Mouse (Mus musculus): ENCODE results near the gene Gm28051. TPM values are rescaled to one million over a fixed set of nuclear protein-coding genes. Genes with fewer than 3 reads are reported as not detected.

Gm28051 gene
- polyA plus RNA-seq, 1 experiment from 2014 or later = not detected

- H3K9ac ChIP-seq (replicated peaks; ENCODE audit: low read length) = peak overlapping the region; percentile 76
- peaks cover 4% of the 10 kb centered on the region; the same call in 1 of the 2 replicates for H3K4me1 ChIP-seq (ENCODE audit: control insufficient read depth, insufficient read depth, low read length)
- WGBS = 3% methylated on average over 17 of the region's 17 CpGs
- H3K36me3 ChIP-seq (replicated peaks; ENCODE audit: control insufficient read depth, insufficient read depth, low read depth, low read length) = no peaks in the 10 kb centered on the region
- H3K9me3 ChIP-seq (replicated peaks; ENCODE audit: control insufficient read depth, low read length) = no peaks in the 10 kb centered on the region
- peak overlapping the region; percentile 95 for H3K4me2 ChIP-seq (ENCODE audit: low read depth, low read length)
- no peak overlapping the region for H3K27ac ChIP-seq (replicated peaks; ENCODE audit: low read depth, low read length)
- DNase-seq (ENCODE audit: low spot score) (peak; percentile 34), ATAC-seq (replicated peaks; ENCODE audit: insufficient number of reproducible peaks, low FRiP score, low TSS enrichment, low read depth) (no peak)
- no peaks in the 10 kb centered on the region for H3K27me3 ChIP-seq (ENCODE audit: control insufficient read depth, insufficient read depth, low read length)
- peak overlapping the region; percentile 81 for H3K4me3 ChIP-seq (ENCODE audit: low read depth, low read length)
Observed at GRCm38 (mm10) chr12:102703921-102704408, 53.6 kb downstream of the Gm28051 start.

- H3K9ac ChIP-seq (replicated peaks; ENCODE audit: low read length) = no peak overlapping the region
- H3K27ac ChIP-seq (replicated peaks; ENCODE audit: low read depth, low read length) = no peak overlapping the region
- H3K4me2 ChIP-seq (ENCODE audit: low read depth, low read length) = peak overlapping the region; percentile 95
- no peaks in the 10 kb centered on the region for H3K27me3 ChIP-seq (ENCODE audit: control insufficient read depth, insufficient read depth, low read length)
- H3K9me3 ChIP-seq (replicated peaks; ENCODE audit: control insufficient read depth, low read length) = no peaks in the 10 kb centered on the region
- H3K36me3 ChIP-seq (replicated peaks; ENCODE audit: control insufficient read depth, insufficient read depth, low read depth, low read length) = no peaks in the 10 kb centered on the region
- peak overlapping the region; percentile 14 for H3K4me3 ChIP-seq (ENCODE audit: low read depth, low read length)
- peaks cover 7% of the 10 kb centered on the region; the same call in 1 of the 2 replicates for H3K4me1 ChIP-seq (ENCODE audit: control insufficient read depth, insufficient read depth, low read length)
- DNase-seq (ENCODE audit: low spot score) (no peak), ATAC-seq (replicated peaks; ENCODE audit: insufficient number of reproducible peaks, low FRiP score, low TSS enrichment, low read depth) (no peak)
- 36% methylated on average over 6 of the region's 6 CpGs for WGBS
Observed at GRCm38 (mm10) chr12:102703441-102703840, 54.1 kb downstream of the Gm28051 start.

- Histone ChIP-seq H3K27ac (replicated peaks; ENCODE audit: low read depth, low read length) (no peak overlapping the region), H3K4me3 (ENCODE audit: low read depth, low read length) (no peak overlapping the region; the same call in 1 of the 2 replicates)
Observed at GRCm38 (mm10) chr12:102703111-102703412, 54.5 kb downstream of the Gm28051 start.

GRCm38 (mm10) chr12:102702356-102703110 is 55.0 kb downstream of the Gm28051 start:
- ATAC-seq (replicated peaks; ENCODE audit: insufficient number of reproducible peaks, low FRiP score, low TSS enrichment, low read depth) (no peak), DNase-seq (ENCODE audit: low spot score) (peak; percentile 93)
- H3K4me2 ChIP-seq (ENCODE audit: low read depth, low read length) = peak overlapping the region; percentile 38
- no peaks in the 10 kb centered on the region for H3K36me3 ChIP-seq (replicated peaks; ENCODE audit: control insufficient read depth, insufficient read depth, low read depth, low read length)
- no peak overlapping the region for H3K27ac ChIP-seq (replicated peaks; ENCODE audit: low read depth, low read length)
- WGBS = 5% methylated on average over 15 of the region's 15 CpGs
- no peaks in the 10 kb centered on the region for H3K27me3 ChIP-seq (ENCODE audit: control insufficient read depth, insufficient read depth, low read length)
- H3K4me1 ChIP-seq (ENCODE audit: control insufficient read depth, insufficient read depth, low read length) = peaks cover 7% of the 10 kb centered on the region
- H3K9me3 ChIP-seq (replicated peaks; ENCODE audit: control insufficient read depth, low read length) = no peaks in the 10 kb centered on the region
- H3K4me3 ChIP-seq (ENCODE audit: low read depth, low read length) = peak overlapping the region; percentile 13; the same call in 1 of the 2 replicates
- no peak overlapping the region for H3K9ac ChIP-seq (replicated peaks; ENCODE audit: low read length)

More at GRCm38 (mm10) chr12:102703111-102703412, 54.5 kb downstream of the Gm28051 start:
- H3K4me2 ChIP-seq (ENCODE audit: low read depth, low read length) = peak overlapping the region; percentile 38; the same call in 1 of the 2 replicates
- H3K9me3 ChIP-seq (replicated peaks; ENCODE audit: control insufficient read depth, low read length) = no peaks in the 10 kb centered on the region
- H3K27me3 ChIP-seq (ENCODE audit: control insufficient read depth, insufficient read depth, low read length) = no peaks in the 10 kb centered on the region
- ATAC-seq (replicated peaks; ENCODE audit: insufficient number of reproducible peaks, low FRiP score, low TSS enrichment, low read depth) (no peak), DNase-seq (ENCODE audit: low spot score) (peak; percentile 57)
- 6% methylated on average over 4 of the region's 4 CpGs for WGBS
- no peaks in the 10 kb centered on the region for H3K36me3 ChIP-seq (replicated peaks; ENCODE audit: control insufficient read depth, insufficient read depth, low read depth, low read length)
- H3K4me1 ChIP-seq (ENCODE audit: control insufficient read depth, insufficient read depth, low read length) = peaks cover 7% of the 10 kb centered on the region
- H3K9ac ChIP-seq (replicated peaks; ENCODE audit: low read length) = no peak overlapping the region

GRCm38 (mm10) chr12:102701691-102702207 is 55.8 kb downstream of the Gm28051 start:
- H3K36me3 ChIP-seq (replicated peaks; ENCODE audit: control insufficient read depth, insufficient read depth, low read depth, low read length) = no peaks in the 10 kb centered on the region
- no peak for ATAC-seq (replicated peaks; ENCODE audit: insufficient number of reproducible peaks, low FRiP score, low TSS enrichment, low read depth)
- no peak overlapping the region for H3K4me3 ChIP-seq (ENCODE audit: low read depth, low read length)
- H3K4me2 ChIP-seq (ENCODE audit: low read depth, low read length) = no peak overlapping the region
- no peak overlapping the region for H3K27ac ChIP-seq (replicated peaks; ENCODE audit: low read depth, low read length)
- no peak for DNase-seq (ENCODE audit: low spot score)
- H3K9me3 ChIP-seq (replicated peaks; ENCODE audit: control insufficient read depth, low read length) = no peaks in the 10 kb centered on the region
- H3K27me3 ChIP-seq (ENCODE audit: control insufficient read depth, insufficient read depth, low read length) = no peaks in the 10 kb centered on the region
- WGBS = 80% methylated on average over 5 of the region's 5 CpGs
- no peak overlapping the region for H3K9ac ChIP-seq (replicated peaks; ENCODE audit: low read length)
- peaks cover 7% of the 10 kb centered on the region for H3K4me1 ChIP-seq (ENCODE audit: control insufficient read depth, insufficient read depth, low read length)

- peaks cover 7% of the 10 kb centered on the region for H3K4me1 ChIP-seq (ENCODE audit: control insufficient read depth, insufficient read depth, low read length)
- no peak for DNase-seq (ENCODE audit: low spot score)
- no peaks in the 10 kb centered on the region for H3K36me3 ChIP-seq (replicated peaks; ENCODE audit: control insufficient read depth, insufficient read depth, low read depth, low read length)
- 59% methylated on average over 12 of the region's 12 CpGs for WGBS
- H3K4me3 ChIP-seq (ENCODE audit: low read depth, low read length) = no peak overlapping the region
- no peaks in the 10 kb centered on the region for H3K9me3 ChIP-seq (replicated peaks; ENCODE audit: control insufficient read depth, low read length)
- H3K27ac ChIP-seq (replicated peaks; ENCODE audit: low read depth, low read length) = no peak overlapping the region
- H3K9ac ChIP-seq (replicated peaks; ENCODE audit: low read length) = no peak overlapping the region
- no peak overlapping the region for H3K4me2 ChIP-seq (ENCODE audit: low read depth, low read length)
- no peak for ATAC-seq (replicated peaks; ENCODE audit: insufficient number of reproducible peaks, low FRiP score, low TSS enrichment, low read depth)
- no peaks in the 10 kb centered on the region for H3K27me3 ChIP-seq (ENCODE audit: control insufficient read depth, insufficient read depth, low read length)
Observed at GRCm38 (mm10) chr12:102700453-102700852, 57.1 kb downstream of the Gm28051 start.

- WGBS = 21% methylated on average over 1 of the region's 1 CpGs
- Histone ChIP-seq H3K27me3 (ENCODE audit: control insufficient read depth, insufficient read depth, low read length) (no peaks in the 10 kb centered on the region), H3K27ac (replicated peaks; ENCODE audit: low read depth, low read length) (no peak overlapping the region), H3K9ac (replicated peaks; ENCODE audit: low read length) (no peak overlapping the region), H3K4me2 (ENCODE audit: low read depth, low read length) (no peak overlapping the region), H3K4me3 (ENCODE audit: low read depth, low read length) (no peak overlapping the region), H3K9me3 (replicated peaks; ENCODE audit: control insufficient read depth, low read length) (no peaks in the 10 kb centered on the region), H3K36me3 (replicated peaks; ENCODE audit: control insufficient read depth, insufficient read depth, low read depth, low read length) (no peaks in the 10 kb centered on the region), H3K4me1 (ENCODE audit: control insufficient read depth, insufficient read depth, low read length) (peaks cover 3% of the 10 kb centered on the region)
- DNase-seq (ENCODE audit: low spot score) (no peak), ATAC-seq (replicated peaks; ENCODE audit: insufficient number of reproducible peaks, low FRiP score, low TSS enrichment, low read depth) (no peak)
Observed at GRCm38 (mm10) chr12:102699156-102699555, 58.4 kb downstream of the Gm28051 start.

- peak overlapping the region; percentile 1; the same call in 1 of the 2 replicates for H3K9ac ChIP-seq (replicated peaks; ENCODE audit: low read length)
- peak overlapping the region; percentile 19; the same call in 1 of the 2 replicates for H3K4me2 ChIP-seq (ENCODE audit: low read depth, low read length)
- ATAC-seq (replicated peaks; ENCODE audit: insufficient number of reproducible peaks, low FRiP score, low TSS enrichment, low read depth) (peak; percentile 48; the same call in 1 of the 2 replicates), DNase-seq (ENCODE audit: low spot score) (no peak)
- H3K4me3 ChIP-seq (ENCODE audit: low read depth, low read length) = no peak overlapping the region
- no peaks in the 10 kb centered on the region for H3K9me3 ChIP-seq (replicated peaks; ENCODE audit: control insufficient read depth, low read length)
- H3K36me3 ChIP-seq (replicated peaks; ENCODE audit: control insufficient read depth, insufficient read depth, low read depth, low read length) = no peaks in the 10 kb centered on the region
- peaks cover 2% of the 10 kb centered on the region for H3K4me1 ChIP-seq (ENCODE audit: control insufficient read depth, insufficient read depth, low read length)
- 55% methylated on average over 1 of the region's 1 CpGs for WGBS
- H3K27ac ChIP-seq (replicated peaks; ENCODE audit: low read depth, low read length) = no peak overlapping the region
- no peaks in the 10 kb centered on the region for H3K27me3 ChIP-seq (ENCODE audit: control insufficient read depth, insufficient read depth, low read length)
Observed at GRCm38 (mm10) chr12:102698089-102698684, 59.4 kb downstream of the Gm28051 start.

Measured in embryonic facial prominence, embryonic 11.5 days (tissue).